Mouse (Mus musculus) liver, embryonic 11.5 days (tissue): Measurements from ENCODE around the gene Jaml. TPM values are rescaled to one million over a fixed set of nuclear protein-coding genes. Genes with fewer than 3 reads are reported as not detected.

Experiments used
- ATAC-seq: fragments of 200-750 bp; cut with Nextera tagmentation; replicated peaks from 2 replicates; pipeline ENCODE4 v1.8.0; 2017; ENCODE audit warnings: moderate number of reproducible peaks, mild to moderate bottlenecking, moderate TSS enrichment, moderate library complexity; ENCODE audit not compliant: low FRiP score
- DNase-seq: peaks from one replicate; pipeline ENCODE4 v3.0.0-alpha.2; 2017; ENCODE audit warnings: low spot score
- H3K27ac ChIP-seq: fragments of 300-500 bp; sonication (generic); 2 replicates; pipeline ENCODE4 v1.5.1; 2014; ENCODE audit warnings: mild to moderate bottlenecking, low read depth, low read length, control low read depth
- H3K27me3 ChIP-seq: fragments of 300-500 bp; sonication (generic); replicated peaks from 2 replicates; pipeline ENCODE4 v1.6.1; 2014; ENCODE audit warnings: low read length, mixed read lengths; ENCODE audit not compliant: control insufficient read depth, insufficient read depth
- H3K36me3 ChIP-seq: fragments of 300-500 bp; sonication (generic); 2 replicates; pipeline ENCODE4 v1.6.1; 2014; ENCODE audit warnings: mild to moderate bottlenecking, low read length, moderate library complexity, mixed read lengths; ENCODE audit not compliant: control insufficient read depth, insufficient read depth
- H3K4me1 ChIP-seq: fragments of 300-500 bp; sonication (generic); replicated peaks from 2 replicates; pipeline ENCODE4 v1.6.1; 2014; ENCODE audit warnings: low read length, mixed read lengths; ENCODE audit not compliant: control insufficient read depth, insufficient read depth
- H3K4me2 ChIP-seq: fragments of 300-500 bp; sonication (generic); 2 replicates; pipeline ENCODE4 v1.6.1; 2014; ENCODE audit warnings: mild to moderate bottlenecking, control low read depth, moderate library complexity
- H3K4me3 ChIP-seq: fragments of 300-500 bp; sonication (generic); 2 replicates; pipeline ENCODE4 v1.5.1; 2014; ENCODE audit warnings: low read depth, low read length, control low read depth
- H3K9ac ChIP-seq: fragments of 300-500 bp; sonication (generic); 2 replicates; pipeline ENCODE4 v1.6.1; 2014; ENCODE audit warnings: low read depth, low read length, control low read depth
- H3K9me3 ChIP-seq: fragments of 300-500 bp; sonication (generic); 2 replicates; pipeline ENCODE4 v1.6.1; 2016; ENCODE audit warnings: low read length, inconsistent platforms, mixed read lengths; ENCODE audit not compliant: control insufficient read depth
- WGBS: fragments of 180-500 bp; shearing (Covaris S2); extraction: QIAGEN DNeasy Blood & Tissue Kit; methylation state at CpG from one replicate; pipeline ENCODE4 v1.1.7; 2014; 5-methylcytosine and 5-hydroxymethylcytosine counted together
- polyA plus RNA-seq: library from polyadenylated mRNA; unstranded; fragments of >200 nt; fragmentation: Nextera tagmentation; extraction: Ambion mirVana; gene quantifications from 2 replicates; pipeline ENCODE4 v1.2.1, GENCODE M21; 2014

Jaml gene
- polyA plus RNA-seq, 1 experiment from 2014 or later, result 0.18 TPM

GRCm38 (mm10) chr9:45060151-45060550, 18.8 kb upstream of the Jaml start:
- Histone ChIP-seq H3K9me3 (no peaks in the 10 kb centered on the region), H3K9ac (no peak overlapping the region), H3K4me2 (no peak overlapping the region), H3K4me1 (no peaks in the 10 kb centered on the region), H3K36me3 (no peaks in the 10 kb centered on the region), H3K27me3 (peaks cover 5% of the 10 kb centered on the region), H3K27ac (no peak overlapping the region), H3K4me3 (no peak overlapping the region)
- DNase-seq (no peak), ATAC-seq (no peak)
- 44% methylated on average over 7 of the region's 7 CpGs for WGBS

DNA sequence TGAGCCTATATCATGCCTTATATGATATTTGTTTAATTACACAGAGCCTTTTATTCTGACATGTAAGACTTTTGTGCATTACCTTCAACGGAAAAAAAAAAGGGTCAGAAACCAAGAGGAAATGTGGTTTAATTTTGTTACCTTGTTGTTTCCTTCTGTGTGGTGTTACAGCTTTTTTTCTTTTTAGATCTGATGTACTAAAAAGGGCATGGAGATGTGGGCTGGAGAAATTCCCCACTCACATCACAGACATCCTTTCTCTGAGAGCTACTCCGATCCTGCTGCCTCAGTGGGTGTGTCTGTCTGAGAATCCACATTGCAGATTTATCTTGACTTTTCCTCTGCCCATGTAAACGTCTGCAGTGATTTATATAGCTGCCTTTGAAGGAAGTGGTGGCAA, 16.3 kb upstream of the Jaml start:
- H3K36me3 ChIP-seq, result no peaks in the 10 kb centered on the region
- no peak overlapping the region for H3K9ac ChIP-seq
- ATAC-seq (no peak), DNase-seq (no peak)
- 63% methylated on average over 3 of the region's 3 CpGs for WGBS
- H3K4me1 ChIP-seq, result no peaks in the 10 kb centered on the region
- no peaks in the 10 kb centered on the region for H3K27me3 ChIP-seq
- no peaks in the 10 kb centered on the region for H3K9me3 ChIP-seq
- no peak overlapping the region for H3K4me3 ChIP-seq
- no peak overlapping the region for H3K27ac ChIP-seq
- H3K4me2 ChIP-seq, result no peak overlapping the region

DNA sequence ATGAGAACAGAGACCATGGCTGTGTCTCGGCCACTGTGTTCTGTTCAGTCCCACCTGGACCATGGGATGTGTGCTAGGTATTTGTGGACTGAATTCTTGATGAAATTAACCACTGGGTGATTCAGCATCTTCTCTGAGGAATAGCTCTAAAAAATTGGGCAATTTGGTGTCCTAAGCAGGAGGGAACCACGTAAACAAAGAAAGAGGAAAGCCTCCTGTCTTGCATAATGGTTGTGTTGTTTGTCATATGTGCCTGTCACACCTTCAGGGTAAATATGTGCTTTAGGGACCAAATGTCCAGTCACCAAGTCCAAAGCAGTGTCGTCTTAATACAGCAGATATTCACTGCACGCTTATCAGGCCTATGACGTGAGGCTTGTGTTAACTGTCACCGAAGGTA, 14.6 kb upstream of the Jaml start:
- no peak overlapping the region for H3K9ac ChIP-seq
- no peaks in the 10 kb centered on the region for H3K36me3 ChIP-seq
- WGBS, result 80% methylated on average over 6 of the region's 6 CpGs
- ATAC-seq, result no peak
- no peak for DNase-seq
- no peaks in the 10 kb centered on the region for H3K9me3 ChIP-seq
- H3K4me3 ChIP-seq, result no peak overlapping the region
- H3K4me1 ChIP-seq, result no peaks in the 10 kb centered on the region
- H3K27me3 ChIP-seq, result no peaks in the 10 kb centered on the region
- H3K27ac ChIP-seq, result no peak overlapping the region
- no peak overlapping the region for H3K4me2 ChIP-seq

- DNase-seq (no peak), ATAC-seq (no peak)
- H3K4me1 ChIP-seq, result no peaks in the 10 kb centered on the region
- no peaks in the 10 kb centered on the region for H3K9me3 ChIP-seq
- WGBS, result 76% methylated on average over 4 of the region's 4 CpGs
- H3K36me3 ChIP-seq, result no peaks in the 10 kb centered on the region
- H3K9ac ChIP-seq, result no peak overlapping the region
- H3K4me3 ChIP-seq, result no peak overlapping the region
- no peak overlapping the region for H3K27ac ChIP-seq
- H3K4me2 ChIP-seq, result no peak overlapping the region
- no peaks in the 10 kb centered on the region for H3K27me3 ChIP-seq
These were observed 12.2 kb upstream of the Jaml start for GRCm38 (mm10) chr9:45066735-45067134.

DNA sequence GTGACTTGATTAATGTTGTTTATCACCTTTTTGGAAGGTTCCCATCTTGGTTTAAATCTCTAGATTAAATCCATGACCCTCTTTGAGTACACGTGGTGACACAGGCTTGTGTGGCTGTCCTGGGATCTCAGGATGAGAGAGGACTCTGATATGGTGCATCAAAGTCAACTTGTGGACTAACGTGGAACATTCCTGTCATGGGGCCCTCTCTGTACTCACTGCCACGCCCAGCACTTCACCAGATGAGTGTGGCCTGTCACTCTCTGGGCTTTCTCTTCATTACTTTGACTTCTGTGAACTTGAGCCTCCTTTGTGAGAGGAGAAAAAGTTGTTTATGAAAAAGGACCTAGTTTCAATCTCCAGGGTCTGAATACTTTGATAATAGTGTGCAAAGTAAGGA, 7.2 kb upstream of the Jaml start:
- no peak for ATAC-seq
- H3K9me3 ChIP-seq, result no peaks in the 10 kb centered on the region
- no peaks in the 10 kb centered on the region for H3K27me3 ChIP-seq
- H3K9ac ChIP-seq, result no peak overlapping the region
- H3K4me2 ChIP-seq, result no peak overlapping the region
- 55% methylated on average over 3 of the region's 3 CpGs for WGBS
- DNase-seq, result no peak
- H3K36me3 ChIP-seq, result no peaks in the 10 kb centered on the region
- H3K4me1 ChIP-seq, result no peaks in the 10 kb centered on the region
- H3K4me3 ChIP-seq, result no peak overlapping the region
- no peak overlapping the region for H3K27ac ChIP-seq

GRCm38 (mm10) chr9:45077859-45078258, 1.1 kb upstream of the Jaml start:
- Histone ChIP-seq H3K27ac (no peak overlapping the region), H3K36me3 (no peaks in the 10 kb centered on the region), H3K9me3 (no peaks in the 10 kb centered on the region), H3K4me3 (no peak overlapping the region), H3K9ac (no peak overlapping the region), H3K4me2 (no peak overlapping the region), H3K27me3 (no peaks in the 10 kb centered on the region), H3K4me1 (no peaks in the 10 kb centered on the region)
- WGBS, result 61% methylated on average over 3 of the region's 3 CpGs
- ATAC-seq, result no peak
- DNase-seq, result no peak

DNA sequence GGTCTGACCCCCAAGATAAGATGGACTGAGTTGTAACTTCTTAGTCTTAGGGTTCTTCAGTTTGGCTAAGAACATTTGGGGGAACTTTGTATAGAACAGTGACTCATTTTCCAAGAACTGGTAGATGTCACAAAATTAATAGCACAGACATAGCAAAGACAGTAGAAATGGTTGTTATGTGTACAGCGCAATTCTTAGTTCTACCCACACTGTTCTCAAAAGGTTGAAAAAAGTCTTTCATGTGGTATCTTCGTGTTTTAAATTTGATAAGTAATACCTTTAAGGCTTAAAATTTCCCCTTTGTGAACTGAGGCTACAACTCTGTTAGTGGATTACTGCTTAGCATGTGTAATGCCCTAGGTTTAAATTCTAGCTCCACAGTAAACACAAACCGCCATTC, 4.1 kb downstream of the Jaml start:
- WGBS, result 75% methylated on average over 3 of the region's 3 CpGs
- H3K9me3 ChIP-seq, result no peaks in the 10 kb centered on the region
- H3K9ac ChIP-seq, result no peak overlapping the region
- no peak overlapping the region for H3K27ac ChIP-seq
- DNase-seq (no peak), ATAC-seq (no peak)
- no peaks in the 10 kb centered on the region for H3K36me3 ChIP-seq
- no peaks in the 10 kb centered on the region for H3K4me1 ChIP-seq
- H3K27me3 ChIP-seq, result no peaks in the 10 kb centered on the region
- no peak overlapping the region for H3K4me3 ChIP-seq
- no peak overlapping the region for H3K4me2 ChIP-seq

DNA sequence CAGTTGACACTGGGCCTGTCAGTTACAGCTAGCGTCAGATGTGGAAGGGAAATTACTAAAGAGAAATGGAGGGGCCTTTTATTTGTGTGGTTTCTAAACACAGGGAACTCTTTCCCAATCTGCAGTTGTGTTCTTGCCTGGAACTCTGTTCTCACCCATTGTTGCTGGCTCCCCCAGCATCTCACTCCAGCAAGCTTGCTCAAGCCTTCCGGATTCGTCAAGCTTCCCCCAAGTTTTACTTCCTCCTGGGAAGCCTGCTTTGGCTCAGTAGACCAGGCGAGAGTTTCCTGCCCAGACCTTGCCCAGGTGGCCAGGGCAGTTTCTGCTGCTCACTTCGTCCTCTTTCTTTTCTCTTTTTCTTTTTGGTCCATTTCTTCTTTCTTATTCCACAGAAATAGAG, 5.6 kb downstream of the Jaml start:
- Histone ChIP-seq H3K9me3 (no peaks in the 10 kb centered on the region), H3K4me2 (no peak overlapping the region), H3K36me3 (no peaks in the 10 kb centered on the region), H3K27ac (no peak overlapping the region), H3K4me3 (no peak overlapping the region), H3K9ac (no peak overlapping the region), H3K27me3 (no peaks in the 10 kb centered on the region), H3K4me1 (no peaks in the 10 kb centered on the region)
- DNase-seq (no peak), ATAC-seq (no peak)
- 47% methylated on average over 5 of the region's 5 CpGs for WGBS

- 68% methylated on average over 12 of the region's 12 CpGs for WGBS
- ATAC-seq, result no peak
- H3K9ac ChIP-seq, result no peak overlapping the region
- no peak overlapping the region for H3K4me2 ChIP-seq
- no peak for DNase-seq
- no peak overlapping the region for H3K4me3 ChIP-seq
- H3K27me3 ChIP-seq, result no peaks in the 10 kb centered on the region
- no peaks in the 10 kb centered on the region for H3K36me3 ChIP-seq
- H3K9me3 ChIP-seq, result no peaks in the 10 kb centered on the region
- no peaks in the 10 kb centered on the region for H3K4me1 ChIP-seq
- no peak overlapping the region for H3K27ac ChIP-seq
These were observed 7.0 kb downstream of the Jaml start for GRCm38 (mm10) chr9:45085741-45086690.
